Mouse (Mus musculus) CH12.LX (cell line): ENCODE measurements around the gene Hist1h2bm.
"Not testable (repeated sequence)": the region's sequence is repeated elsewhere in the genome, so short reads cannot be mapped to it uniquely, and the experiment has no call there.

Experiments used
- CTCF ChIP-seq, 2 experiments: IDR thresholded peaks in 1 of 2; conservative IDR thresholded peaks in 1 of 2; 2 replicates each; pipeline ENCODE4 v1.5.1; 2011 to 2012; ENCODE audit warnings: low read depth in 2 of 2, low read length in 2 of 2, improper control_type of control experiment in 1 of 2, inconsistent platforms in 1 of 2, mild to moderate bottlenecking in 1 of 2, moderate library complexity in 1 of 2
- EP300 ChIP-seq: IDR thresholded peaks from 2 replicates; pipeline ENCODE4 v1.6.1; 2011; ENCODE audit warnings: low read length, improper control_type of control experiment
- MAX ChIP-seq: IDR thresholded peaks from 2 replicates; pipeline ENCODE4 v1.6.1; 2011; ENCODE audit warnings: low read length, improper control_type of control experiment
- MAZ ChIP-seq: IDR thresholded peaks from 2 replicates; pipeline ENCODE4 v1.6.1; 2012; ENCODE audit warnings: low read depth, mild to moderate bottlenecking, inconsistent platforms, low read length, improper control_type of control experiment, moderate library complexity
- POLR2A ChIP-seq: IDR thresholded peaks from 2 replicates; pipeline ENCODE4 v1.6.1; 2011; ENCODE audit warnings: low read depth, mild to moderate bottlenecking, improper control_type of control experiment, low read length
- SIN3A ChIP-seq: IDR thresholded peaks from 2 replicates; pipeline ENCODE4 v1.6.1; 2012; ENCODE audit warnings: low read length, improper control_type of control experiment, inconsistent platforms
- SMC3 ChIP-seq: IDR thresholded peaks from 2 replicates; pipeline ENCODE4 v1.6.1; 2011; ENCODE audit warnings: low read depth, low read length, improper control_type of control experiment
- TCF12 ChIP-seq: IDR thresholded peaks from 2 replicates; pipeline ENCODE4 v1.6.1; 2014; ENCODE audit warnings: low read depth, mild to moderate bottlenecking, inconsistent platforms, low read length, improper control_type of control experiment
- USF1 ChIP-seq: IDR thresholded peaks from 2 replicates; pipeline ENCODE4 v1.6.1; 2014; ENCODE audit warnings: low read depth, mild to moderate bottlenecking, inconsistent platforms, low read length, improper control_type of control experiment
- ZKSCAN1 ChIP-seq: IDR thresholded peaks from 2 replicates; pipeline ENCODE4 v1.6.1; 2012; ENCODE audit warnings: low read depth, inconsistent platforms, low read length, improper control_type of control experiment, borderline replicate concordance

GRCm38 (mm10) chr13:21715864-21716539 is 5.8 kb upstream of the Hist1h2bm start, which contains the start of the genes Hist1h2bl and Hist1h2ai:
- TF ChIP-seq CTCF (conservative IDR thresholded peaks at IDR 0.05 in 1 of 2, IDR thresholded peaks at IDR 0.05 in 1 of 2; ENCODE audit: low read depth in 2 of 2, low read length in 2 of 2); ZKSCAN1; SMC3; EP300; MAX; USF1: not testable (repeated sequence)
- TF ChIP-seq MAZ, result 0 out of 2 replicates have a peak, but pooled peaks have one; percentile 49
- TF ChIP-seq POLR2A, result peak; percentile 63
- peak; percentile 24; the same call in 1 of the 2 replicates for TF ChIP-seq SIN3A
- peak; percentile 90 for TF ChIP-seq TCF12
